Mouse (Mus musculus) embryonic facial prominence, embryonic 11.5 days (tissue): ENCODE results near the gene Popdc3. TPM values are rescaled to one million over a fixed set of nuclear protein-coding genes. Genes with fewer than 3 reads are reported as not detected.

Experiments
- ATAC-seq: fragments of 200-750 bp; cut with Nextera tagmentation; replicated peaks from 2 replicates; pipeline ENCODE4 v1.8.0; 2017; ENCODE audit warnings: low read depth; ENCODE audit not compliant: insufficient number of reproducible peaks, low FRiP score, low TSS enrichment
- DNase-seq: peaks from one replicate; pipeline ENCODE4 v3.0.0-alpha.2; 2015; ENCODE audit warnings: low spot score
- H3K27ac ChIP-seq: fragments of 300-500 bp; sonication (generic); replicated peaks from 2 replicates; pipeline ENCODE4 v1.5.1; 2014; ENCODE audit warnings: mild to moderate bottlenecking, low read depth, low read length, control low read depth
- H3K27me3 ChIP-seq: fragments of 300-500 bp; sonication (generic); 2 replicates; pipeline ENCODE4 v1.6.1; 2014; ENCODE audit warnings: mild to moderate bottlenecking, low read length, moderate library complexity, mixed read lengths; ENCODE audit not compliant: control insufficient read depth, insufficient read depth
- H3K36me3 ChIP-seq: fragments of 300-500 bp; sonication (generic); replicated peaks from 2 replicates; pipeline ENCODE4 v1.6.1; 2014; ENCODE audit warnings: low read depth, mild to moderate bottlenecking, low read length, moderate library complexity, mixed read lengths; ENCODE audit not compliant: control insufficient read depth, insufficient read depth
- H3K4me1 ChIP-seq: fragments of 300-500 bp; sonication (generic); 2 replicates; pipeline ENCODE4 v1.6.1; 2014; ENCODE audit warnings: low read length, mixed read lengths; ENCODE audit not compliant: control insufficient read depth, insufficient read depth
- H3K4me2 ChIP-seq: fragments of 300-500 bp; sonication (generic); 2 replicates; pipeline ENCODE4 v1.6.1; 2014; ENCODE audit warnings: low read depth, mild to moderate bottlenecking, control low read depth, low read length, moderate library complexity
- H3K4me3 ChIP-seq: fragments of 300-500 bp; sonication (generic); 2 replicates; pipeline ENCODE4 v1.5.1; 2014; ENCODE audit warnings: low read depth, low read length, control low read depth
- H3K9ac ChIP-seq: fragments of 300-500 bp; sonication (generic); replicated peaks from 2 replicates; pipeline ENCODE4 v1.6.1; 2014; ENCODE audit warnings: mild to moderate bottlenecking, control low read depth, low read length
- H3K9me3 ChIP-seq: fragments of 300-500 bp; sonication (generic); replicated peaks from 2 replicates; pipeline ENCODE4 v1.6.1; 2016; ENCODE audit warnings: mild to moderate bottlenecking, low read length, inconsistent platforms, mixed read lengths; ENCODE audit not compliant: control insufficient read depth
- WGBS: fragments of 180-500 bp; shearing (Covaris S2); extraction: QIAGEN DNeasy Blood & Tissue Kit; methylation state at CpG from one replicate; pipeline ENCODE4 v1.1.7; 2014; 5-methylcytosine and 5-hydroxymethylcytosine counted together
- polyA plus RNA-seq: library from polyadenylated mRNA; unstranded; fragments of >200 nt; fragmentation: Nextera tagmentation; extraction: Ambion mirVana; gene quantifications from 2 replicates; pipeline ENCODE4 v1.2.1, GENCODE M21; 2014

The Popdc3 gene
- polyA plus RNA-seq, 1 experiment from 2014 or later: 0.62 TPM

- no peak overlapping the region for H3K4me2 ChIP-seq
- H3K9ac ChIP-seq: no peak overlapping the region
- 95% methylated on average over 3 of the region's 3 CpGs for WGBS
- H3K27ac ChIP-seq: no peak overlapping the region
- no peak for ATAC-seq
- H3K4me1 ChIP-seq: no peaks in the 10 kb centered on the region
- no peak overlapping the region for H3K4me3 ChIP-seq
- no peaks in the 10 kb centered on the region for H3K27me3 ChIP-seq
- DNase-seq: no peak
- no peaks in the 10 kb centered on the region for H3K36me3 ChIP-seq
- H3K9me3 ChIP-seq: no peaks in the 10 kb centered on the region
Measured at GRCm38 (mm10) chr10:45174345-45174744, 3.6 kb upstream of the Popdc3 start.

- ATAC-seq (no peak), DNase-seq (no peak)
- H3K4me2 ChIP-seq: no peak overlapping the region
- H3K4me1 ChIP-seq: no peaks in the 10 kb centered on the region
- no peaks in the 10 kb centered on the region for H3K36me3 ChIP-seq
- no peaks in the 10 kb centered on the region for H3K9me3 ChIP-seq
- H3K27me3 ChIP-seq: no peaks in the 10 kb centered on the region
- H3K4me3 ChIP-seq: no peak overlapping the region
- WGBS: 92% methylated on average over 4 of the region's 4 CpGs
- no peak overlapping the region for H3K27ac ChIP-seq
- no peak overlapping the region for H3K9ac ChIP-seq
Measured at GRCm38 (mm10) chr10:45180677-45181326, 2.9 kb downstream of the Popdc3 start.

GRCm38 (mm10) chr10:45181344-45181743 lies 3.4 kb downstream of the Popdc3 start:
- WGBS: 93% methylated on average over 3 of the region's 3 CpGs
- no peak overlapping the region for H3K9ac ChIP-seq

GRCm38 (mm10) chr10:45185457-45185856 lies 7.6 kb downstream of the Popdc3 start:
- no peak overlapping the region for H3K4me3 ChIP-seq
- ATAC-seq: no peak
- no peak overlapping the region for H3K4me2 ChIP-seq
- no peak overlapping the region for H3K9ac ChIP-seq
- DNase-seq: no peak
- no peak overlapping the region for H3K27ac ChIP-seq
- H3K36me3 ChIP-seq: no peaks in the 10 kb centered on the region
- 94% methylated on average over 2 of the region's 2 CpGs for WGBS
- no peaks in the 10 kb centered on the region for H3K9me3 ChIP-seq
- no peaks in the 10 kb centered on the region for H3K4me1 ChIP-seq
- H3K27me3 ChIP-seq: no peaks in the 10 kb centered on the region

More at GRCm38 (mm10) chr10:45181344-45181743, 3.4 kb downstream of the Popdc3 start:
- DNase-seq (no peak), ATAC-seq (no peak)
- Histone ChIP-seq H3K4me1 (no peaks in the 10 kb centered on the region), H3K36me3 (no peaks in the 10 kb centered on the region), H3K27me3 (no peaks in the 10 kb centered on the region), H3K9me3 (no peaks in the 10 kb centered on the region), H3K4me3 (no peak overlapping the region), H3K27ac (no peak overlapping the region), H3K4me2 (no peak overlapping the region)

- Histone ChIP-seq H3K9ac (no peak overlapping the region), H3K27ac (no peak overlapping the region), H3K9me3 (no peaks in the 10 kb centered on the region), H3K4me2 (no peak overlapping the region), H3K4me3 (no peak overlapping the region), H3K36me3 (no peaks in the 10 kb centered on the region), H3K4me1 (no peaks in the 10 kb centered on the region), H3K27me3 (no peaks in the 10 kb centered on the region)
- DNase-seq (no peak), ATAC-seq (0 out of 2 replicates have a peak, but pooled peaks have one; percentile 59)
- WGBS: 63% methylated on average over 14 of the region's 14 CpGs
Measured at GRCm38 (mm10) chr10:45193330-45194310, 15.7 kb downstream of the Popdc3 start.

- H3K27ac ChIP-seq: no peak overlapping the region
- no peak overlapping the region for H3K9ac ChIP-seq
- no peaks in the 10 kb centered on the region for H3K36me3 ChIP-seq
- no peak for ATAC-seq
- H3K27me3 ChIP-seq: no peaks in the 10 kb centered on the region
- H3K4me2 ChIP-seq: no peak overlapping the region
- no peaks in the 10 kb centered on the region for H3K4me1 ChIP-seq
- no peak overlapping the region for H3K4me3 ChIP-seq
- no peaks in the 10 kb centered on the region for H3K9me3 ChIP-seq
- WGBS: 86% methylated on average over 5 of the region's 5 CpGs
- no peak for DNase-seq
Measured at GRCm38 (mm10) chr10:45194531-45194930, 16.6 kb downstream of the Popdc3 start.

GRCm38 (mm10) chr10:45204582-45204981 lies 26.7 kb downstream of the Popdc3 start:
- Histone ChIP-seq H3K9me3 (no peaks in the 10 kb centered on the region), H3K4me1 (no peaks in the 10 kb centered on the region), H3K9ac (no peak overlapping the region), H3K27ac (no peak overlapping the region), H3K4me2 (no peak overlapping the region), H3K4me3 (no peak overlapping the region), H3K27me3 (no peaks in the 10 kb centered on the region), H3K36me3 (no peaks in the 10 kb centered on the region)
- 60% methylated on average over 1 of the region's 1 CpGs for WGBS
- no peak for ATAC-seq
- no peak for DNase-seq

- Histone ChIP-seq H3K27ac (no peak overlapping the region), H3K36me3 (no peaks in the 10 kb centered on the region), H3K4me3 (no peak overlapping the region), H3K9ac (no peak overlapping the region), H3K4me1 (no peaks in the 10 kb centered on the region), H3K27me3 (no peaks in the 10 kb centered on the region), H3K4me2 (no peak overlapping the region), H3K9me3 (no peaks in the 10 kb centered on the region)
- ATAC-seq (no peak), DNase-seq (no peak)
Measured at GRCm38 (mm10) chr10:45210201-45210600, 32.3 kb downstream of the Popdc3 start.
